Mouse (Mus musculus) thymus, adult 2 months (tissue): ENCODE measurements at regions not wholly inside any gene's neighbourhood (a gene's known extent, or its start where the extent isn't known, plus 50 kb on each side); places are given as distances from the start of the nearest gene placed in this dataset.

Source experiments
- DNase-seq: peaks from one replicate; pipeline ENCODE4 v3.0.0; 2021
- H3K27ac ChIP-seq: fragments of 200-500 bp; 2 replicates; pipeline ENCODE4 v1.5.1; 2012; ENCODE audit warnings: low read length, control low read depth; ENCODE audit not compliant: control insufficient read depth, insufficient read depth
- H3K27me3 ChIP-seq: fragments of 200-500 bp; 2 replicates; pipeline ENCODE4 v1.6.1; 2012; ENCODE audit warnings: mild to moderate bottlenecking, low read length, moderate library complexity, mixed read lengths; ENCODE audit not compliant: control insufficient read depth, insufficient read depth
- H3K36me3 ChIP-seq: fragments of 200-500 bp; 2 replicates; pipeline ENCODE4 v1.6.1; 2012; ENCODE audit warnings: mild to moderate bottlenecking, low read length, moderate library complexity; ENCODE audit not compliant: control insufficient read depth, insufficient read depth
- H3K4me1 ChIP-seq: fragments of 200-500 bp; replicated peaks from 2 replicates; pipeline ENCODE4 v1.6.1; 2012; ENCODE audit warnings: low read length; ENCODE audit not compliant: control insufficient read depth, insufficient read depth
- H3K4me3 ChIP-seq: fragments of 200-500 bp; 2 replicates; pipeline ENCODE4 v1.5.1; 2012; ENCODE audit warnings: mild to moderate bottlenecking, low read length, control low read depth, moderate library complexity; ENCODE audit not compliant: control insufficient read depth, insufficient read depth
- CTCF ChIP-seq: fragments of 200-500 bp; IDR thresholded peaks from 2 replicates; pipeline ENCODE4 v1.5.1; 2012; ENCODE audit warnings: mild to moderate bottlenecking, control low read depth, low read length, moderate library complexity, borderline replicate concordance; ENCODE audit not compliant: control insufficient read depth, poor library complexity, insufficient read depth; ENCODE audit errors: extremely low read depth
- POLR2A ChIP-seq: fragments of 200-500 bp; IDR thresholded peaks from 2 replicates; pipeline ENCODE4 v1.6.1; 2012; ENCODE audit warnings: mild to moderate bottlenecking, low read length, control low read depth, moderate library complexity; ENCODE audit not compliant: control insufficient read depth, poor library complexity, insufficient read depth; ENCODE audit errors: extremely low read depth
- WGBS: fragments of 180-500 bp; shearing (Covaris S2); methylation state at CpG from one replicate; pipeline ENCODE4 v1.1.7; 2018; 5-methylcytosine and 5-hydroxymethylcytosine counted together

DNA sequence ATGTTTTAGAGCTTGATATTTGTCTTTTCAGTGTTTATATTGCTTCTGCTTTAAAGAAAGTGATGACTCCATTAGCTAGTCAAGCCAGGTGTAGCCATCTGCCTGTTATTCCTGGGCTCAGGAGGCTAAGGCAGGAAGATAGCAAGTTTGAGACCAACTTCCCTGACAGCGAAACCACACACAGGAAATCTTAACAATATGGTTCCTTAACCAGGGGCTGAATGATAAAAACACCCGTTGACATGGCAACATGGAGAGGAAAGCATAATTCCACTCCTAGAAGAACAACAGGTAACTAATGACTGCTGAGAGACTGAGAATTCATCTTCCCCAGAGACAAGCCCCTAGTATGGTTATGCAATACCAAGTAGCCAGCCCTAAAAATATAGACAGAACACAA lies 553.6 kb upstream of the Acvr2a start:
- Histone ChIP-seq H3K27ac (no peak overlapping the region), H3K27me3 (no peaks in the 10 kb centered on the region), H3K4me3 (no peak overlapping the region), H3K36me3 (no peaks in the 10 kb centered on the region), H3K4me1 (no peaks in the 10 kb centered on the region)
- WGBS = 12% methylated on average over 2 of the region's 2 CpGs
- DNase-seq = no peak
- TF ChIP-seq POLR2A (no peak), CTCF (no peak)
